Mouse (Mus musculus): ENCODE data around the gene Zkscan16.

Zkscan16 gene

DNA sequence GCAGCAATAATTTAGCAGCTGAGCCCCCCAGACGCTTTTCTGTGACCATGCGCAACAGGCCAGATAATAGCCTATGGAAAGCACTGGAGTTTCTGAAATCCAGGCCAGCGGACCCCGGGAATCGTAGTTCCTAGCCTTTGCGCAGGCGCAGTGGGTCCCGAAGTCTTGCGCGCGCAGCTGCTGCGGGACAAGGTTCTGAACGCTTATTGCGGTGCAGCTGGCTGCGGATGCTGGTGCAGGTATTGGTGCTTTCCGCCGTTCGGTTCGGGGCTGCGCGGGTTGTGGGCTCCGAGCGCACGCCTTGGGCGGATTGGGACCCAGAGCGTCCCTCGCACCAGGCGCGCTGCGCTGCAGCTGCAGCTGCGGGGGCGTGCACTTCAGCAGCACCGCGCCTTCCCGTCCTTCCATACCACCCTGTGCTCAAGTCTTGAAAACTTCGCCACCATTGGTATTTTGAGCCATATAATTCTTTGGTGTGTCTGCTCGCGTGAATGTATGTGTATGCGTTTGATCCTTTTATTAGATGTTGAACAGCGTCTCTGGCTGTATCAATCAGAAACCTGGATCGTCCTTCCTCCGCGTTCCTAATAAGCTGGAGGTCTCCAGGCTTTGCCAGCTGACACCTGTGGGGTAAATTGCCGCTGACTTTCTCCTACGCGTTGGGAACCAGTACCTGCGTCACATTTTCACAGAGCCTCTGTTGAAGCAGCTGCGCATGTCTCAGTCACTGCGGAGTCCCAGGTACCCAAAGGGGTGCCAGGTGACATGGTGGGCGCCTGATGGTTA lies at the start of gene Zkscan16:
Gene Zkscan16 (plus strand): TSS at position 209 of the 786 bp plus-strand sequence.
- DNase-seq (ENCODE audit: low read depth, low spot score), result no peak

DNA sequence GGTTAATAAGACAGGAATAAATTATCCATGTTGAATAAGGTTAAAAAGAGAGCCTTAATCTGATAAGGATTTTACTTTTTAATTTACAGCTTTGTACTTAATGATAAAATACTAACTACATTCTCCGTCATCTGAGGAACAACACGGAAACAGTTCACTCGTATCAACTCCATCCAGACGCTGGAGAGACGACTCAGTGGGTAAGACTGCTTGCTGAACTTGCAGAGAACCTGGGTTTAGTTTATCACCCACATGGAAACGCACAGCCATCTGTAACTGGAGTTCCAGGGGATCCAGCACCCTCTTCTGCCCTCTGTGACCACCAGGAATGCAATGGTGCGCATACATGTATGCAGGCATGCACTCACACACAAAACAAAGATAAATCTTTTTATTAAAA lies 49.0 kb upstream of the Zkscan16 start:
- no peak for DNase-seq (ENCODE audit: low read depth, low spot score)

DNA sequence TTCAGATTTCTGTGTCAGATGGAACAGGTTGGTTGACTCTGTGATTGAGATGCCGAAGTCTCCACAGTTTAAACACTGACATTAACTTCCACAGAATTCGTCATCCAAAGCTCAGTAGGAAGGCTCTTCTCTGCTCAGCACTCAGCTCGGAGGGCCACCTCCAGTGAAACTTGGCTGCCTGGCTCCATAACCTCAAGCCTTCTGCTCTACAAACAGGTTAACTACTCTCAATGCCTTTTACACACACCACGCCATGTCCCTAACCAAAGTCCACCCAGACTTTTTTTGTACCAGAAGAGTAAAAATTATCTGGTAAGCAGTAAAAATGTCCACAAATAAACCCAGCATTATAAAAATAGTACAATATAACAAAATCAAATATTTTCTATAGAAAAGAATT lies 46.0 kb upstream of the Zkscan16 start:
- DNase-seq (ENCODE audit: low read depth, low spot score), result no peak

DNA sequence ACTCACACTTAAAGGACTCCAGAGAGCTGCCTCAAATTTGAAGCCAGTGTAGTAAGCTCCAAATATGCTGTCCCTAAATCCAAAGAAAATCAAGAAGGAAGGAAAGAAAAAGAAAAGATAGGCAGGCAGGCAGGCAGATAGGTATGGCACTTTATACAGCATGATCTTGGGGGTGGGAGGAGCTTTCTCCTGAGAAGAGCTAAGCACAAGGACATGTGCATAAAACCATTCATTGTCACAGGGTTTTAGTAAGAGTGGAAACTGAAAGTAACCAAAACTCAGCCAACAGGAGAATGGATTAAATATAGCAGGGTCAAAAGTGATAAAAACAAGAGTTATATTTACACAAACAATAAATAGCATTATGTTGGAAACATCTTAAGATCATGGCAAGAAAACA lies 45.1 kb upstream of the Zkscan16 start:
- DNase-seq (ENCODE audit: low read depth, low spot score), result peak; percentile 40

DNA sequence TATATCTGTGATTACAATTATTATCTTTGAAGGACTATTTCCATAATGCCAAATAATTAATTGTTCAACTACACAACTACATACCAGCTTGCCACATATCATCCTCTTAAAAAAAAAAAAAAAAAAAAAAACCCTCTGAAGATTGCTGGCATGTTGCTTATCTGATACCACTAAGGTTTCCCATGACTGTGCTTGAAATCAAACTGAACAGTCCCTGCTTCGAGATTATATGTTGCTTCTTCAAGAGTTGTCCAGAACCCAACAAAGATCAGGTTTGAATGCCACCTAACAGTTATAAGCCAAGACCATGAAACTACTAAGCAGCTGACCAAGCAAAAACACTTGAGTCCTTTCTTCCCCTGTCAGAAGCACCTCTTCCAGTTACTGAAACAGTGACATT lies 36.0 kb upstream of the Zkscan16 start:
- no peak for DNase-seq (ENCODE audit: low read depth, low spot score)

DNA sequence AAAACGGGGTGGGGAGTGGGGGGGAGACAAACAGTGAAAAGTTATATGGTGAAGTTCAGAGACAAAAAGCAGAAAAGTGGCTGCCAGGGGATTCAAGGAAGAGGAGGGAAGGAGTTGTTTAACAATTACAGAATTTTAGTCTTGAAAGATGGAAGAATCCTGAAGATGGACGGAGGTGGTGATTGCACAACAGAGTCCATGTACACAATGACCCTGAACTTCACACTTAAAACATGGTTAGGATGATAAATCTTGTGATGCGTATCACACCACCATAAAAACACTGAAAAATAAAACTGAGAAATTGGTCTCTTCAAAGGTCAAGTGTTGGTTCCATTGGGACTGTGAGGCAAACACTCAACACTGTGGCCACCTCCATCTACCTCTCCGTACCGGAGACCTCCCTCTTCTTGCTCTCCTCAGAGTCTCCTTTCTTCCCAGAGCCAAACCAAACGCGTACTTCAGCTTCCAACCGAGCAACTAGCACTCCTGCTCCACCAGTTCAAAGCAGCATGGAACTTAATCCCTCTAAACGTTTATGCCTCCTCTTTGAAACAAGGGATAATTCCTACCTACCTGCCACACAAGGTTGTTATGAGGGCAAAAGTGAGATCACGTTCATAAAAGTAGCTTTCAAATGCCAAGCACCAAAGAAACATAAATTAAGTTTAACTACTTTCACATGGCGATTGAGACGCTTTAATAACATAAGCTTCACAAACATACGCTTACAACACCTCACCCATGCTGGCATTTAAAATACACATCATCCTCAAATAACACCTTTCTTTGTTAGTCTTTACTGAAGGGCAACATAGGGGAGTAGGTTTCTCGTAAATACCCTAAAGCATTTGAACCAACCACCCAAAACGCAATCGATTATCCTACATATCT lies 33.0 kb upstream of the Zkscan16 start:
- DNase-seq (ENCODE audit: low read depth, low spot score), result no peak

DNA sequence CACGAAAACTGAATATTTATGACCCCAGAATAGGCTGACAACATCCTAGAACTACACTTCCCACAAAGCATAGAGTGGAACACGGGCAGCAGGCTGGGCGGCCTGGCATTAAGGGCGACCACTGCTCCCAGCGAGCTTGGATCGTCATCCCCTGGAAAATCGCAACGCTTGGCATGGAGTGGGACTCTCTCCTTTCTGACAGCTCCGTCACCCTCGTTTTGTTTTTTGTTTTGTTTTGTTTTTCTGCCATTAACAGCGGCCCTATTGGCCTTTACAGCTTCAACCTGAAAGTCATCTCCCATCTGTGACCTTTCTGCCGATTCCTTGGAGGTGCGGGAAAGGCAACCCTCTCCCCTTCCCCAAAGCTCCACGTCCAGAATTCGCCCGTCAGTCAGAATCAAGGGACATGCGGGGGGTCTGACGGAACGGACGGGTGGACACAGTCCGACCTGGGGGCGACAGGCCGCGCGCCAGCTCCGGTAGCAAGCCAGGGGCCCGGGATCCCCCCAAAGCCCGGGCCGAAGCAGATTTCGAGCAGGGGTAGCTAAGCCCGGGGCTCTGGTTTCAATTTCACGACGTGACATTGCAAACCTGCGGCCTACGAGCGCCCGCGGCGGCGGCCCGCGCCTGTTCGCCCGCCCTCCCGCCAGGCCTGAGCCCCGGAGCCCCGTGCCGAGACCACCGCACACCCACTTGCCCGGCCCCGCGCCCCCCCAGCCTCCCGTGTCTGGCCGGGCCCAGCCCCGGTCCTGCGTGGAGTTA lies 32.2 kb upstream of the Zkscan16 start:
- peak; percentile 56 for DNase-seq (ENCODE audit: low read depth, low spot score)

DNA sequence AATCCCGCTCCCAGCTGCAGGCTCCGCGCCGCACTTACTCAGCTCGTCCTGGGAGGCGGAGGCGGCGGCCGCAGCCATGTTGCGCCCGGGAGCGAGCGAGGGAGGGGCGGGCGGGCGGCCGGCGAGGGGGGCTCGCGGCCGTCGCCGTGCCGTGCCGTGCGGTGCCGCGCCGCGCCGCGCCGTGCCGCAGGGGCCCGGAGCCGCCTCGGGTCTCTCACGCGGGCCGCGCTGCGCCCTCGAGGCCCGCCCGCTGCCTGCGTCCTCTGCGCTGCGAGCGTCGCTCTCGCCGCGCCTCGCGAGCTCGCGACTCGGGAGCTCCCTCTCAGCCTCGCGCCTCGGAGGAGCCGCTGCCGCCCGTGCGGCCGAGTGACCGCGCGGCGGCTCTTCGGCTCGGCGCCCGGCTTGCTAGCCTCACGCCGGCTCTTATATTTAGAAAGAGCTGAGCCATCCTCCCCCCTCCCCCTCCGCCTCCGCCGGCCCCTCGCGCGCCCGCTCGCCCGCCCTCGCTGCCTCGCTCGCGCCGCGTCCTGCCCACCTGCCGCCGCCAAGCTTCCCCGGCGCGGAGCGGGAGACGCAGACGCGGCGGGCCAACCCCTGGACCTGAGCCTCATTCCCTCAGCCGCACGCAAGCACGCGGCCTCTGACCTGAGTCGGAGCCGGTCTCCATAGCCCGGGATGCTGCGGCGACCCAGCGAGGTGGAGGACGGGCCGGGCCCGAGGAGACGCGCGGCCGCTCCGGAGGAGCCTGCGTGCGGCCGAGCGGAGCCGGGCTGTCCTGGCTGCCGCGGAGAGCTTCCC lies 31.4 kb upstream of the Zkscan16 start:
- peak; percentile 53 for DNase-seq (ENCODE audit: low read depth, low spot score)

DNA sequence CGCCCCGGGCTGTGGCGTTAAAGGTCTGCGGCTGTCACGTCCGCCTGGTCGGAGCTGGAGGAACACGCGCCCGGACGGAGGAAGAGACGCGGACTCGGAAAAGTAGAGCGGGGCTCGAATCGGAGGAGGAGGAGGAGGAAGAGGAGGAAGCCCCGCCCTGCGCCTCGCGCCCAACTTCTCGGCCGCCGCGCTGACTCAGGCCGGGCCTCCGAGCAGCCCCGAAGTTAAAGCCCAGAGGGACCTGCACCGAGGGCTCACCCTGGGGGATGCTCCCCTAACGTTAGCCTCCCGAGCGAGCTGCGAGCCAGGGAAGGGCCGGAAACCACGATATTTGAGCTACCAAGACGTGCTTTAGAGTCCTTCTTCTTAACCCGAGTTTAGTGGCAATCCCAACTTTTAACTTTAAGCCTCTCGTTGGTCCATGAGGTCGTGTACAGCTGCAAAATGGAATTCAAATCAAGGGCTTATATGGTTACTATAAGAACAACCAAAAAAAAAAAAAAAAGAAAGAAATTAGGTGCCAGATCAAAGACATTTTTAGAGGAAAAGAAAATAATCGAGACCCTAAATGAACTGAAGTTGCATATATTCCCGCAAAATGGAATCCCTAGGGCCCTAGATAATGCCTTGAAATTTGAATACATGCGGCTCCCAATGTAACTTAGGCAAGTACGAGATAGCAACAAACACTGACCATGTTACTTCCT lies 30.6 kb upstream of the Zkscan16 start, which contains the start of gene Ecpas:
Gene Ecpas (minus strand): TSS at position 121 of the 707 bp plus-strand sequence.
- DNase-seq (ENCODE audit: low read depth, low spot score), result peak; percentile 70

DNA sequence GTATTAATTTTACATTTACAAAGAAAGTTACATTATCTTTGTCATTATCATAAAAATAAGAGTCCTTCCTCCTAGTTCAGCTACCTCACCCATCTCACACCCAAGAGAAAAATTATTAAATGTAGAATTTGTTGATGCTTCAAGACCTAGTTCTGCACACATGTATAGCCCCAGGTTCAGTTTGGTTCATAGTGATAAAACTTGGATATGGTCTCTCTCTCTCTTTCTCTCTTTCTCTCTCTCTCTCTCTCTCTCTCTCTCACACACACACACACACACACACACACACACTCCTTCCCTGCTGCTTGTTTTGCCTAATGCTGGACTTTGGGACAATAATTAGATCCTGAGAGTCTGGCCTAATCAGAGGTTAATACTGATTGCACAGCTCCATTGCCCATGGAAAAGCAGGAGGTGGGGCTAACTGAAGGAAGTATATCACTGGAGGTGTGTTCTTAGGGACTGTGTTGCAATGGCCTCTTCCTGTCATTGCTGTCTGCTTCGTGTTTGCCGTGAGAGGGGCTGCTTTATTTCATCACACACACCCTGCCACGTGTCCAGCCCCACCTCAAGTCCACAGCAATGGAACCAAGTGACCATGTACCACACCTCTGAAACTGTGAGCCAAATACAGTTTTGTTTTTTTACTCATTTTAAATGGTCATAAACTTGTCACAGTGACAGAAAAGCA lies 29.9 kb upstream of the Zkscan16 start:
- peak; percentile 33 for DNase-seq (ENCODE audit: low read depth, low spot score)

DNA sequence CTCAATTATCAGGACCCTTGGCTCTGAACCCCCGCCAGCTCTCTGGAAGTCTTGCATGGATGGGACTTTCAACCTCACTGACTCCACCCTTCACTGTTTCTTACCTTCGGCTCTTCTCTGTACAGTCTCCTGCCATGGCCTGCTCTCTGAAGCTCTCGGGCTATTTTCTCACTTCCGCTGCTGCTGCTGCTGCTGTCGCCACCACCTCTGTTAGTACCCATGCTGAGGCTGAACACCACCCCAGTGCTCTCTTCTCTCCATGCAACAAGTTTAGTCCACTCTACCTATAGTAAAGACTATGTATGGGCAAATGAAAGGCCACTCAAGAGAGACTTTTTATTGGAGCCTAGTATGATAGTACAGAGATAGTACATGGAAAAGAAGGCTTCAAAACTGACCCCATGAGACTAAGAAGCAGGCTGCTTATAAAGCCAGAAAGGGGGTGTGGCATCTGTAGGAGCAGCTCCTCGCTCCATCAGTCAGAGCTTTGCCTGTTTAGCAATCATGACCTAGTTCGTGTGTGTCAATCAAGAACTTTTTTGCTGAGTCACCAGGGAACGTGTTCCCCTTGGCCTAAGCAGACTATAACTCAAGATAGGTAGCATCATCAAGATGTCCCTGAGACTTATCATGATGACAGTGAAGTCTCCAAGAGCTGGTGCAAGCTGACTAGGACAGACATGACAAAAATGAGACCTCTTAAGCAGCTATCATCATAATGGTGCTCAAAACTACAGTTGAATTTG lies 28.2 kb upstream of the Zkscan16 start:
- peak; percentile 24 for DNase-seq (ENCODE audit: low read depth, low spot score)

DNA sequence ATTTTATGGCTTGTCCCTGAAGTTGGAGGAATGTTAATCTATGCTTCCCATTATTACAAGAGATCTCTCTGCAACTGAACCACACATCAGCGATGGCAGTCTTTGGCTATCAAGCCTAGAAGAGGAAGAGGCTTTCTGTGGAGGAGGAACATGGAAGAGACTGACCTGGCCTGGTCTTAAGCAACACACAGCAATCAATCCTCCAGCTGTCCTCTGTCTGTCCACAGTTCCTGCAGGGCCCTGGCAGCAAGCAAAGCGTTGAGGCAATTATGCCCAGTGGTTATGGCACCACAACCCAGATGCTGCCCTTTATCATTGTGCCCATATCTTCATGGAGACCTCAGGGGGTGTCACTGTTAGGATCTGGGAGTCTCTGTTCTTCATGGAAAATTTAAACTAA lies 19.5 kb upstream of the Zkscan16 start:
- no peak for DNase-seq (ENCODE audit: low read depth, low spot score)

DNA sequence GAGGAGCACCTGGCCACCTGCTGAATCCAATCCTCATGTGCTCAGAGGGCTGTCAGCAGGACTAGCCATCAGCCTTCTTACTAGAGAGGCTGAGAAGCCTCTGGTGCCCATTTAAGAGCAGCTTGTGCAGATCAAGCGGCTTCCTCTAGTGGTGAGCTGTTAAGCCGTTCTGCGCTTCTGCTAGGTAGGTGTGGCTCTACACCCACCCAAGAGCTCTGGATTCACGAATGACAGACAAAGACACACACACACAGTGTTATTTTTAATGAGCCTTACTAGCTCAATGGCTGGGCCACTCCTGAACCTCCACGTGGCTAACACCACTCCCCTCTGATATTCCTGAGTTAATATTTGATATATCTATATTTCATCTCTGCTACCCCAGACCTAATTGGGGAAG lies 17.8 kb upstream of the Zkscan16 start:
- no peak for DNase-seq (ENCODE audit: low read depth, low spot score)

DNA sequence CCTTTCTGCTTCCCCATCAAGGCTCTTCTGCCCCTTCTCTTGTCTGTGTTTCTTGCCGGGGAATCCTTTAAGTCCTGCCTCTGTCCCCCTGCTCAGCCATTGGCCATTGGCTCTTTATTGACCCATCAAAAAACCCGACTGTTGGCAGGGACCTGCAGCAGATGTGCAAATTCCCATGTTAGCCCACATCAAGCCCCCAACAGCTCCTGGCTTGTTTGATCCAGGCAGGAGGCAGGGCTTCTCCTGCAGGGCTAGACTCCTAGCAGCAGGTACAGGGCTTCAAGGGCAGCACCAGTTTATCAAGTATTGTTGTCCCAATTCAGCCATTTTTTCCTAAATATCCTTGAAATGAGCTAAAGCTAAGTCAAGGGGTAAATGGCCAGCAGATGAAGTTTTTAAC lies 17.3 kb upstream of the Zkscan16 start:
- no peak for DNase-seq (ENCODE audit: low read depth, low spot score)

DNA sequence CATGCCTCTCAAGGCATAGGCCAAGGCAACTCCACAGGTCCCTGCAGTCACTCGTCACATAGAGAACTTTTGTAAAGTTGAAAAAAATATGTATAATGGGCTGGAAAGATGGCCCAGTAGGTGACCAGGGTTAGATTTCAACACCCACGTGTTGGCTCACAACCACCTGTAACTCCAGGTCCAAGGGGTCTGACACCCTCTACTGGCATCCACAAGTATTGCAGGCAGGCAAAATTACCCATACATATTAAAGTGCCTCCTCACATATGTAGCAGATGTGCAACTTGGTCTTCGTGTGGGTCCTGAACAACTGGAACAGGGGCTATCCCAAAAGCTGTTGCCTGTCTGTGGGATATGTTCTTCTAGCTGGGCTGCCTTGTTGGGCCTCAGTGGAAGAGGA lies 15.8 kb upstream of the Zkscan16 start:
- peak; percentile 14 for DNase-seq (ENCODE audit: low read depth, low spot score)

DNA sequence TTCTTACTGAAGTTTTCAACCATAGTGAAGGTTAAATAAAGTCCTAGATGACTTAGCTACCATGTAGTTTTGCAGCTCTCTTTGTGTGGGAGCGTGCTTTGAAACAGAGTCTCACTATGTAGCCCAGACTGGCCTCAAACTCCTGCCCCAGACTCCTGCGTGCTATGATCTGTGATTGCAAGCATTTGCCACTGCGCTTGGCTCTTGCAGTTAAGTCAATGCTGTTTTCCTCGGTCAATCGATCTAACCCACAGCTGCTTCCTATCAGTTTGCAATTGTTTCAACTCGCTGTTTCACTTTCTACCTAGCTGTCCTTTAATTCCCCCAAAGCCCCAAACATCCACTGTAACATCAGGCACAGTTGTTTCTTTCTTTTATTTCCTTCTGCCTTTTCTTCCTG lies 10.9 kb upstream of the Zkscan16 start:
- DNase-seq (ENCODE audit: low read depth, low spot score), result no peak

DNA sequence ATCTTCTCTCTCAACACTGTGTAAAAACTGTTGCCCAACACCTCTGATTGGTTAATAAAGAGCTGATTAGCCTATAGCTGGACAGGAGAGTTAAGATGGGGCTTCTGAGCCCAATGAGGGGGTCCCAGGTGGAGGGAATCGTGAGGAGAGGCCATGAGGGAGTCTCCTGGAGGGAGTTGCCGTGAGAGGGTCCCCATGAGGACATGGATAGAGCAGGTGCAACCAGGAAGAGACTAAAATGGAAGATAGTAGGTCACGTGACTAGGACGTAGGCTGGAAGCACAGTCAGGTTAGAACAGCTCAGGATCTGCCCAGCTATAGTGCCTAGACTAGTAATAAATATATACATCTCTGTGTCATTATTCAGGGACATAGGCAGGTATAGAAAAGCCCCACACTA lies 9.1 kb upstream of the Zkscan16 start:
- DNase-seq (ENCODE audit: low read depth, low spot score), result no peak

DNA sequence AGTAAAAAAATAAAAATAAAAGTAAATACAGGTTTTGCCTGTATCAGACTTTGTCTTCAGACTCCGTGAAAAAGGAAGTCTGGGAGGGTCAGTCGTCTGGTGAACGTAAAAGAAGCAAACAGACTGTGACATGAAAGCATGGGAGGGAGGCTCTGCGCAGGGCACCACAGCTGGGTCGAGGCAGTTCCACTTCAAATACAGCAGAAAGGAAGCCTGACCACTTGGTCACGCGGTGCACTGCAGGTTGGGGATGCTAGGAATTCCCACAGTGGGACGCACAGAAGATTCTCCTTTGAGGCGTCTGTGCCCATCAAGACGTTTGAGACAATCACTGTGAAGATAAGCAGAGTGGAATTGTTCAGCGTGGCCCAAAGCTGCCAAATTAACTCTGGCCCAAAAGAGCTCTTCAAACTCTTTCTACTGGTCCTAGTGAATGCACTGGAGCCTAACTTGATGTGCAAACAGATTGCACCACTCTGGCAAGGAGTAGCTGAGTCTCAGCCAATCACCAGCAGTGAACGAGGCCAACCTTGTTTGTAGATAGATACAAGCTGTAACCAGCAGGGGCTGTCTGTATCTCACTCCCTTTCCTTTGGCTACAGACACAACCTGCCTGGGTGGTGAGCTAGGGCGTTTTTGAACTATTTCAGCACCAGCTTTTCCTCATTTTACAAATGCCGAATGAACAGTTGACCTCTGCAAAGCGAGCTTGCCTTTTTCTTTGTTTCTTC lies 8.5 kb upstream of the Zkscan16 start:
- DNase-seq (ENCODE audit: low read depth, low spot score), result peak; percentile 46

Measured in 3T3-L1 (cell line).